Mouse (Mus musculus): ENCODE data around the gene Mipep. TPM values are rescaled to one million over a fixed set of nuclear protein-coding genes. Genes with fewer than 3 reads are reported as not detected.

The Mipep gene
- polyA plus RNA-seq, 1 experiment from 2014 or later: 26.3 TPM

DNA sequence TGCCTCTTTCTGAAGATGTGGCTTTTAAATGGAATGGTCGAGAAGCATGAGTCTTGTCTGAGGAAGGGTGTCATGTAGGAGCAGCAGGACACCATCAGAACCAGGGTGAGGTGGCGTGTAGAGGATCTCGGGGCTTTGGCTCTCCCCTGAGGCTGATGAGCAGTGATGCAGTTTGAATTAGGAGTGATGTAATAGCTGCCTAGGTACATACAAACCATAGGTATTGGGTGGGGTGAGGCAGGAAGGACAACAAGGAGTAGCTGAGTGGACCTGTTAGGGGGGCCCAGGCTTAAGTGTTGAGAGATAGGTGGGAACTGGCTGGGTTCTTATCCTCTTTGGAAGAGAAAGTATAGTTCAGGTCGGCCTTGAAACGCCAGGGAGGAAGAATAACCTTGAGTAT, 43.9 kb upstream of the Mipep start:
- no peaks in the 10 kb centered on the region for H3K9me3 ChIP-seq (ENCODE audit: control insufficient read depth, low read length)
- WGBS: 85% methylated on average over 5 of the region's 5 CpGs
- H3K9ac ChIP-seq (ENCODE audit: low read length): no peak overlapping the region
- no peaks in the 10 kb centered on the region for H3K27me3 ChIP-seq (ENCODE audit: control insufficient read depth, insufficient read depth, low read length)
- no peak overlapping the region for H3K27ac ChIP-seq (ENCODE audit: low read depth, low read length)
- H3K4me3 ChIP-seq (ENCODE audit: low read depth, low read length): no peak overlapping the region
- no peaks in the 10 kb centered on the region for H3K36me3 ChIP-seq (ENCODE audit: control insufficient read depth, insufficient read depth, low read length)
- H3K4me2 ChIP-seq (ENCODE audit: low read depth, low read length, severe bottlenecking): no peak overlapping the region
- DNase-seq (ENCODE audit: low spot score) (no peak), ATAC-seq (replicated peaks; ENCODE audit: low FRiP score) (no peak)
- H3K4me1 ChIP-seq (replicated peaks; ENCODE audit: control insufficient read depth, insufficient read depth, low read length): peaks cover 16% of the 10 kb centered on the region

DNA sequence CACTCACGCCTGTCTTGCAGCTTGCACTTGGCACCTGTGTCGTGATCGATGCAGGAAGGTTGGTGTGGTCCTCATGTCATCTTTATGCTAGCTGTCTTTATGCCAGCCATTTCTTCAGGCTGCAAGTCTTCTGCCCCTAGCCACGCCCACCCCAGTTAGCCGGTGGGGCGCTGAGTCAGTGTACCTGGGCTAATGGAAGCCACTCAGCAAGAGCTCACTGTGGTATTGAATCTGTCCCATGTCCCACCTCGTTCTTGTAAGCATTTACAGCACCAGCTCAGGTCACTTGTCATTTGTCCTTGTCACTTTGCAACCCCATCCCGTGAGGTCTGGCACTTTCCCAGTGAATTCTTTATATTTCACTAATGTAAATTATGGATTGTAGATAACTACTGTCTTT, 43.3 kb upstream of the Mipep start:
- no peak for ATAC-seq (replicated peaks; ENCODE audit: low FRiP score)
- no peaks in the 10 kb centered on the region for H3K27me3 ChIP-seq (ENCODE audit: control insufficient read depth, insufficient read depth, low read length)
- H3K27ac ChIP-seq (ENCODE audit: low read depth, low read length): no peak overlapping the region
- no peak for DNase-seq (ENCODE audit: low spot score)
- H3K9ac ChIP-seq (ENCODE audit: low read length): no peak overlapping the region
- peaks cover 16% of the 10 kb centered on the region for H3K4me1 ChIP-seq (replicated peaks; ENCODE audit: control insufficient read depth, insufficient read depth, low read length)
- H3K9me3 ChIP-seq (ENCODE audit: control insufficient read depth, low read length): no peaks in the 10 kb centered on the region
- H3K4me2 ChIP-seq (ENCODE audit: low read depth, low read length, severe bottlenecking): no peak overlapping the region
- H3K4me3 ChIP-seq (ENCODE audit: low read depth, low read length): no peak overlapping the region
- WGBS: 86% methylated on average over 8 of the region's 8 CpGs
- no peaks in the 10 kb centered on the region for H3K36me3 ChIP-seq (ENCODE audit: control insufficient read depth, insufficient read depth, low read length)

DNA sequence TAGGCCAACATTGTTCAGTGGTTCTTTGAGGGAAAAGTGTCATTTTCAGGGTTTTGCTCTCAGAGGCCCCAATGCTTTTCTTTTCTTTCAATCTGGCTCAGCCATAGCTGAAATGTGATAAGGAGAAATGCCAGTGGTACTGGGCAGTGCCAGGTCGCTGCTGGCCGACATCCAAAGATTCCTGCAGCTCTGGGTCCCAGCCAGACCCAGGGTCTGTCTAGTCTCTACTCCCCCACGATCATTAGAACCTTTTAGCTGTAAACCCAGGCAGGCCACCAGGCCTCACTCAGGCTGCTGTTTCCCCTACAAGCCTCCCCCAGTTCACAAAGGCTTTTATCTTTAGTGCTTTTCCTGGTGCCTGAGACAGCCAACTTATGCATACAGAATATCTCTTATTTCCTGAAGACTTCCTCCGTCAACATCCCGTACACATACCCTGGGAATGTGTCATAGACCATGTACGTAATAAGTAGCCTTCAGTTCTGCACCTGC, 42.8 kb upstream of the Mipep start:
- no peak for ATAC-seq (replicated peaks; ENCODE audit: low FRiP score)
- Histone ChIP-seq H3K4me2 (ENCODE audit: low read depth, low read length, severe bottlenecking) (no peak overlapping the region), H3K27me3 (ENCODE audit: control insufficient read depth, insufficient read depth, low read length) (no peaks in the 10 kb centered on the region), H3K9me3 (ENCODE audit: control insufficient read depth, low read length) (no peaks in the 10 kb centered on the region), H3K9ac (ENCODE audit: low read length) (no peak overlapping the region), H3K27ac (ENCODE audit: low read depth, low read length) (no peak overlapping the region), H3K4me3 (ENCODE audit: low read depth, low read length) (no peak overlapping the region), H3K36me3 (ENCODE audit: control insufficient read depth, insufficient read depth, low read length) (peaks cover 3% of the 10 kb centered on the region; the same call in 1 of the 2 replicates), H3K4me1 (replicated peaks; ENCODE audit: control insufficient read depth, insufficient read depth, low read length) (peaks cover 11% of the 10 kb centered on the region)
- DNase-seq (ENCODE audit: low spot score): no peak
- 91% methylated on average over 6 of the region's 6 CpGs for WGBS

DNA sequence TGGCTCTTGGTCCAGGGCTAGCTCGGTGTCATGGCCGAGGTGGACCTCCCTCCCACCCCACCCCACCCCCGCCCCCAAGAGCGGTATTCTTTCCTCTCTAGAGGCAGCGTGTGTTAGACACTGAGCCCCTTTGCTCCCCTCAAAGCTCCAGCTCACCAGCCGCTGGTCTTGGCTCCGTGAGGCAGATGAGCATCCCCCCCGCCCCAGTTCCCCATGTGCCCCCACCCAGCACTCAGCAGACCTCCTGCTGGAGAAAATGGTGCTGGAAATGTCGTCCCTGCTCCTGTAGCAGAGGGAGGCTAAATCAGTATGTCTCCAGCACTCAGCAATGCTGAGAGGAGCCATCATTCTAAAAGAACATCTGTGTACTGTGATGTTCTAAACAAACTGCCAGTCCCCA, 40.7 kb upstream of the Mipep start:
- Histone ChIP-seq H3K27ac (ENCODE audit: low read depth, low read length) (no peak overlapping the region), H3K4me1 (replicated peaks; ENCODE audit: control insufficient read depth, insufficient read depth, low read length) (0 out of 2 replicates have a peak, but pooled peaks cover 2% of the 10 kb centered on the region)
- 73% methylated on average over 9 of the region's 9 CpGs for WGBS

DNA sequence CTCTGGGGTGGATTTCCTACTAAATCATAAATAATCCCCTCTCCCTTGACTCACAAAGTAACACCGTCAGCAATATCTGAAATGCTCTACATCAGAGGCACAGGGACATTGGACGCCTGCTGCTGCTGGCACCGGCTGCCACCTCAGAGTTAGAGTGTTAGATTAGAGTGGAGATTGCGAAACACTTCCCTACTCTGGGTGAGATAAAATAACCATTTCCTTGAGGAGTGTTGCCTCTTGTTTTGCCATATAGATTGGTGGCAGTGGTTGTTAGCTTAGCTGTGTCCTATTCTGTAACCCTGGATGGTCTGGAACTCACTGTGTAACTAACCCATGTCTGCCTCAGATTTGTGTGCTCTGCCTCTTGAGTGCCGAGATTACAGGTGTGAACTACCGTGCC, 39.2 kb upstream of the Mipep start:
- Histone ChIP-seq H3K4me1 (replicated peaks; ENCODE audit: control insufficient read depth, insufficient read depth, low read length) (no peaks in the 10 kb centered on the region), H3K27me3 (ENCODE audit: control insufficient read depth, insufficient read depth, low read length) (no peaks in the 10 kb centered on the region), H3K9me3 (ENCODE audit: control insufficient read depth, low read length) (no peaks in the 10 kb centered on the region), H3K4me3 (ENCODE audit: low read depth, low read length) (no peak overlapping the region), H3K36me3 (ENCODE audit: control insufficient read depth, insufficient read depth, low read length) (peaks cover 17% of the 10 kb centered on the region; the same call in 1 of the 2 replicates), H3K4me2 (ENCODE audit: low read depth, low read length, severe bottlenecking) (no peak overlapping the region), H3K27ac (ENCODE audit: low read depth, low read length) (no peak overlapping the region), H3K9ac (ENCODE audit: low read length) (no peak overlapping the region)
- DNase-seq (ENCODE audit: low spot score) (no peak), ATAC-seq (replicated peaks; ENCODE audit: low FRiP score) (no peak)
- WGBS: 93% methylated on average over 6 of the region's 6 CpGs

More for the DNA sequence above, 40.7 kb upstream of the Mipep start:
- peaks cover 15% of the 10 kb centered on the region; the same call in 1 of the 2 replicates for H3K36me3 ChIP-seq (ENCODE audit: control insufficient read depth, insufficient read depth, low read length)
- no peak for DNase-seq (ENCODE audit: low spot score)
- H3K27me3 ChIP-seq (ENCODE audit: control insufficient read depth, insufficient read depth, low read length): no peaks in the 10 kb centered on the region
- no peak for ATAC-seq (replicated peaks; ENCODE audit: low FRiP score)
- H3K4me2 ChIP-seq (ENCODE audit: low read depth, low read length, severe bottlenecking): no peak overlapping the region
- no peaks in the 10 kb centered on the region for H3K9me3 ChIP-seq (ENCODE audit: control insufficient read depth, low read length)
- H3K9ac ChIP-seq (ENCODE audit: low read length): no peak overlapping the region
- no peak overlapping the region for H3K4me3 ChIP-seq (ENCODE audit: low read depth, low read length)

DNA sequence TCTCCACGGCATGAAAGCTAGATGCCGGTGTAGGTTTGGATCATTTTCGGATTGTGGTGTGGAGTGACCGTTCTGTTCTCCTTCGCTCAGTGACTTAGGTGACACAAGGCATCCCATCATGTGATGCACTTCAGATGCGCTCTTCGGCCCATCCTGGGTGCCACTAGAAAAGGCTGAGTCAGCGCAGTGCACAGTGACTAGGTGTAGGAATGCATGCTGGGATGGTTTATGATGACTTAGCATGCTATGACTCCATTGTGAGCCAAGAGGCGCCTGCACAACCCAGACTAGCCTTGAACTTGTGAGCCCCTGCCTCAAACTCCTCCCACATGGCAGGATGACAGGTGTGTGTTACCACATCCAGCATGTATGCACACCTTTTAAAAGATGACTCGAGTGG, 38.2 kb upstream of the Mipep start:
- Histone ChIP-seq H3K27me3 (ENCODE audit: control insufficient read depth, insufficient read depth, low read length) (no peaks in the 10 kb centered on the region), H3K27ac (ENCODE audit: low read depth, low read length) (no peak overlapping the region), H3K9ac (ENCODE audit: low read length) (no peak overlapping the region), H3K4me3 (ENCODE audit: low read depth, low read length) (no peak overlapping the region), H3K36me3 (ENCODE audit: control insufficient read depth, insufficient read depth, low read length) (peaks cover 20% of the 10 kb centered on the region; the same call in 1 of the 2 replicates), H3K4me2 (ENCODE audit: low read depth, low read length, severe bottlenecking) (no peak overlapping the region), H3K9me3 (ENCODE audit: control insufficient read depth, low read length) (no peaks in the 10 kb centered on the region), H3K4me1 (replicated peaks; ENCODE audit: control insufficient read depth, insufficient read depth, low read length) (no peaks in the 10 kb centered on the region)
- ATAC-seq (replicated peaks; ENCODE audit: low FRiP score) (no peak), DNase-seq (ENCODE audit: low spot score) (no peak)
- WGBS: 95% methylated on average over 10 of the region's 10 CpGs

DNA sequence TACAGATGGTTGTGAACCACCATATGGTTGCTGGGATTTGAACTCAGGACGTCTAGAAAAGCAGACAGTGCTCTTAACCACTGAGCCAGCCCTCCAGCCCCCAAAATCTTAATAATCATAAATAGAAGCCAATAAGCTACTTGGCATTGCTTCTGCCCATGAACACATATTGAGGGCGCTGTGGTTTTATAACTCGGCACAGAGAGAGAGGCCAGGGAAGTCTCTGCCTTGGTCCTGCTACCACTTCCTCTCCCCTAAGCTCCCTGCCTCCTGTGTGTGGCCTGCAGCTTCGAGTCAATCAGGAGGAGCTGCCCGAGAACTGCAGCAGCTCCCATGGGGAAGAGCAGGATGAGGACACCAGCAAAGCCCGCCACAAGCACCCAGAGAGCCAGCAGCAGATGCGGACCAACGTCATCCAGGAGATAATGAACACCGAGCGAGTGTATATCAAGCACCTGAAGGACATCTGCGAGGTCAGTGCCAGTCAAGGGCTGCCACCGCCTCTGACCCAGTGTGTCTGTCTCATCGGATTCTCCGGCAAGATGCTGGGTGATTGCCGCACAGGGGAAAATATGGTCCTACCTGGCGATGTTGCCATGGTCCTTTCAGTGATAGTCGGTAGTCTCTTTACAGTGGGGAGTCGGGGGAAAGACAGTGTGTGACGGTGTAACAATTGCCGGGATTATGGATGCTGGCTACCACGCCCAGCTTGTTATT, 37.1 kb upstream of the Mipep start:
- no peak overlapping the region for H3K27ac ChIP-seq (ENCODE audit: low read depth, low read length)
- H3K9me3 ChIP-seq (ENCODE audit: control insufficient read depth, low read length): no peaks in the 10 kb centered on the region
- DNase-seq (ENCODE audit: low spot score) (no peak), ATAC-seq (replicated peaks; ENCODE audit: low FRiP score) (no peak)
- no peaks in the 10 kb centered on the region for H3K4me1 ChIP-seq (replicated peaks; ENCODE audit: control insufficient read depth, insufficient read depth, low read length)
- no peaks in the 10 kb centered on the region for H3K27me3 ChIP-seq (ENCODE audit: control insufficient read depth, insufficient read depth, low read length)
- H3K36me3 ChIP-seq (ENCODE audit: control insufficient read depth, insufficient read depth, low read length): peaks cover 20% of the 10 kb centered on the region
- H3K4me3 ChIP-seq (ENCODE audit: low read depth, low read length): no peak overlapping the region
- WGBS: 91% methylated on average over 21 of the region's 21 CpGs
- H3K4me2 ChIP-seq (ENCODE audit: low read depth, low read length, severe bottlenecking): no peak overlapping the region
- no peak overlapping the region for H3K9ac ChIP-seq (ENCODE audit: low read length)

DNA sequence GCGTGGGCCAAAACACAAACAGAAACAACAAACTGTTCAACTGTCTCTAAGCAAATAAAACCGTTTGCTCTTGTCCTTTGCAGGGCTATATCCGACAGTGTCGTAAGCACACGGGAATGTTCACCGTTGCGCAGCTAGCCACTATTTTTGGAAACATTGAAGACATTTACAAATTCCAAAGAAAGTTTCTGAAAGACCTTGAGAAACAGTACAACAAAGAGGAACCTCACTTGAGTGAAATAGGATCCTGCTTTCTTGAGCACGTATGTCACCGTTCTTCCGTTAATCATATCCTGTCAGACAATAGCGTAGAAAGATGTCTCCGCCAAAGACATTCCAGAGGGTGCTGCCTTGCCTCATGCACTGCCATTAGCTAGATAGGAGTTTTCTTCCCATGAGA, 34.5 kb upstream of the Mipep start:
- no peak for DNase-seq (ENCODE audit: low spot score)
- no peaks in the 10 kb centered on the region for H3K27me3 ChIP-seq (ENCODE audit: control insufficient read depth, insufficient read depth, low read length)
- H3K4me1 ChIP-seq (replicated peaks; ENCODE audit: control insufficient read depth, insufficient read depth, low read length): 0 out of 2 replicates have a peak, but pooled peaks cover 2% of the 10 kb centered on the region
- H3K27ac ChIP-seq (ENCODE audit: low read depth, low read length): no peak overlapping the region
- no peak overlapping the region for H3K4me2 ChIP-seq (ENCODE audit: low read depth, low read length, severe bottlenecking)
- WGBS: 90% methylated on average over 12 of the region's 12 CpGs
- H3K9me3 ChIP-seq (ENCODE audit: control insufficient read depth, low read length): no peaks in the 10 kb centered on the region
- H3K9ac ChIP-seq (ENCODE audit: low read length): no peak overlapping the region
- no peak overlapping the region for H3K4me3 ChIP-seq (ENCODE audit: low read depth, low read length)
- ATAC-seq (replicated peaks; ENCODE audit: low FRiP score): no peak
- H3K36me3 ChIP-seq (ENCODE audit: control insufficient read depth, insufficient read depth, low read length): peaks cover 24% of the 10 kb centered on the region

DNA sequence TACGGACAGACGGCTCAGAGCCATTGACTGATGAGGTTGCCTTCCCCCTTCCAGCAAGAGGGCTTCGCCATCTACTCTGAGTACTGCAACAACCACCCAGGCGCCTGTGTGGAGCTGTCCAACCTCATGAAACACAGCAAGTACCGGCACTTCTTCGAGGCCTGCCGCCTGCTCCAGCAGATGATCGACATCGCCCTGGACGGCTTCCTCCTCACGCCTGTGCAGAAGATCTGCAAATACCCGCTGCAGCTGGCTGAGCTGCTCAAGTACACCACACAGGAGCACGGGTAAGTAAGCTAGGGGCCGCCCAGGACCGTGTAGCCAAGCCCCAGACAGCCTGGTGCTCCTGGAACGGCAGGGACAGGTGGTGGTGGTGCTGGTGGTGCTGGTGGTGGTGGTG, 32.8 kb upstream of the Mipep start:
- DNase-seq (ENCODE audit: low spot score) (no peak), ATAC-seq (replicated peaks; ENCODE audit: low FRiP score) (no peak)
- Histone ChIP-seq H3K27ac (ENCODE audit: low read depth, low read length) (no peak overlapping the region), H3K27me3 (ENCODE audit: control insufficient read depth, insufficient read depth, low read length) (no peaks in the 10 kb centered on the region), H3K9ac (ENCODE audit: low read length) (no peak overlapping the region), H3K4me2 (ENCODE audit: low read depth, low read length, severe bottlenecking) (no peak overlapping the region), H3K4me1 (replicated peaks; ENCODE audit: control insufficient read depth, insufficient read depth, low read length) (0 out of 2 replicates have a peak, but pooled peaks cover 2% of the 10 kb centered on the region), H3K4me3 (ENCODE audit: low read depth, low read length) (no peak overlapping the region), H3K9me3 (ENCODE audit: control insufficient read depth, low read length) (no peaks in the 10 kb centered on the region), H3K36me3 (ENCODE audit: control insufficient read depth, insufficient read depth, low read length) (peaks cover 20% of the 10 kb centered on the region)
- WGBS: 92% methylated on average over 16 of the region's 16 CpGs
